Mouse (Mus musculus) limb, embryonic 14.5 days (tissue): Measurements from ENCODE around the gene 5730455P16Rik. TPM values are rescaled to one million over a fixed set of nuclear protein-coding genes. Genes with fewer than 3 reads are reported as not detected.

Source experiments
- ATAC-seq: fragments of 200-750 bp; cut with Nextera tagmentation; 2 replicates; pipeline ENCODE4 v1.8.0; 2017; ENCODE audit warnings: low read depth, moderate number of reproducible peaks, moderate TSS enrichment; ENCODE audit not compliant: low FRiP score
- DNase-seq: peaks from one replicate; pipeline ENCODE4 v3.0.0-alpha.2; 2015; ENCODE audit warnings: low spot score
- H3K27ac ChIP-seq: fragments of 300-500 bp; sonication (generic); replicated peaks from 2 replicates; pipeline ENCODE4 v1.5.1; 2014; ENCODE audit warnings: low read depth, mild to moderate bottlenecking, low read length, moderate library complexity, mixed read lengths
- H3K27me3 ChIP-seq: fragments of 300-500 bp; sonication (generic); 2 replicates; pipeline ENCODE4 v1.6.1; 2014; ENCODE audit warnings: low read length, mixed read lengths; ENCODE audit not compliant: control insufficient read depth, insufficient read depth
- H3K36me3 ChIP-seq: fragments of 300-500 bp; sonication (generic); 2 replicates; pipeline ENCODE4 v1.6.1; 2014; ENCODE audit warnings: mild to moderate bottlenecking, low read length, moderate library complexity, mixed read lengths; ENCODE audit not compliant: control insufficient read depth, insufficient read depth
- H3K4me1 ChIP-seq: fragments of 300-500 bp; sonication (generic); 2 replicates; pipeline ENCODE4 v1.6.1; 2014; ENCODE audit warnings: antibody characterized with exemption, low read length, mixed read lengths; ENCODE audit not compliant: control insufficient read depth, insufficient read depth
- H3K4me2 ChIP-seq: fragments of 300-500 bp; sonication (generic); replicated peaks from 2 replicates; pipeline ENCODE4 v1.6.1; 2014; ENCODE audit warnings: low read depth, mild to moderate bottlenecking, low read length, moderate library complexity; ENCODE audit not compliant: severe bottlenecking
- H3K4me3 ChIP-seq: fragments of 300-500 bp; sonication (generic); replicated peaks from 2 replicates; pipeline ENCODE4 v1.5.1; 2014; ENCODE audit warnings: low read length
- H3K9ac ChIP-seq: fragments of 300-500 bp; sonication (generic); 2 replicates; pipeline ENCODE4 v1.6.1; 2014; ENCODE audit warnings: mild to moderate bottlenecking, low read depth, low read length, moderate library complexity; ENCODE audit not compliant: severe bottlenecking
- H3K9me3 ChIP-seq: fragments of 300-500 bp; sonication (generic); 2 replicates; pipeline ENCODE4 v1.6.1; 2016; ENCODE audit warnings: low read length; ENCODE audit not compliant: control insufficient read depth
- POLR2A ChIP-seq: fragments of 200-500 bp; IDR thresholded peaks from 2 replicates; pipeline ENCODE4 v1.8.0; 2012; ENCODE audit warnings: inconsistent platforms, mild to moderate bottlenecking, moderate library complexity, borderline replicate concordance; ENCODE audit not compliant: insufficient read depth, insufficient read length; ENCODE audit errors: extremely low read depth
- WGBS: fragments of 180-500 bp; shearing (Covaris S2); extraction: QIAGEN DNeasy Blood & Tissue Kit; methylation state at CpG from one replicate; pipeline ENCODE4 v1.1.7; 2014; 5-methylcytosine and 5-hydroxymethylcytosine counted together
- polyA plus RNA-seq, 2 experiments: library from polyadenylated mRNA; depleted of rRNA in 1 of 2; stranded (reverse) in 1 of 2; unstranded in 1 of 2; fragments of >200 nt; fragmentation: Nextera tagmentation in 1 of 2; extraction: Ambion mirVana in 1 of 2; gene quantifications; 2 replicates each; pipeline versions ENCODE4 v1.2.1 to v1.2.3; 2012 to 2014

Gene 5730455P16Rik
- polyA plus RNA-seq, 2 experiments, result 12.7 to 21.7 TPM

DNA sequence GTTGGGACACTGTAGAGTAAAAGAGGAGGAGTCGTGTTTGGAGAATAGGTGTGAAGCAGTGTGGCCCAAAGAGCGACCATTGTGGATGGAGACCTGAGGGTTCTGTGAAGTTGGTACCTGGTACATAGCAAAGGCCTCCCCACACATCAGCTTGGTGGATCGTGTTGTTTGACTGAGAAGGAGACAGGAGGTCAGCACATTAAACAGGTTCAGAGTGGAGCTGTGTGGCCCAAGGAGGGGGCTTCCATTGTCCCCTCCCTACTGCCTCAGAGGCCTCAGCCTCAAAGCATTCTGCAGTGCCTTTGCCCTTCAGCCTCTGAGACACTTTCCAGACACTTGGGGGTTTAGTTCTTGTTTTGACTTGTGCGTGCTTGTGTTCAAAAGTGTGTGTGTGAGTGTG lies 63.9 kb downstream of the 5730455P16Rik start:
- no peak overlapping the region for H3K4me2 ChIP-seq
- no peak overlapping the region for H3K9ac ChIP-seq
- DNase-seq, result no peak
- ATAC-seq, result no peak
- no peaks in the 10 kb centered on the region for H3K36me3 ChIP-seq
- H3K4me1 ChIP-seq, result no peaks in the 10 kb centered on the region
- H3K9me3 ChIP-seq, result no peaks in the 10 kb centered on the region
- TF ChIP-seq POLR2A, result no peak
- 65% methylated on average over 4 of the region's 4 CpGs for WGBS
- H3K27ac ChIP-seq, result no peak overlapping the region
- no peaks in the 10 kb centered on the region for H3K27me3 ChIP-seq
- H3K4me3 ChIP-seq, result no peak overlapping the region

DNA sequence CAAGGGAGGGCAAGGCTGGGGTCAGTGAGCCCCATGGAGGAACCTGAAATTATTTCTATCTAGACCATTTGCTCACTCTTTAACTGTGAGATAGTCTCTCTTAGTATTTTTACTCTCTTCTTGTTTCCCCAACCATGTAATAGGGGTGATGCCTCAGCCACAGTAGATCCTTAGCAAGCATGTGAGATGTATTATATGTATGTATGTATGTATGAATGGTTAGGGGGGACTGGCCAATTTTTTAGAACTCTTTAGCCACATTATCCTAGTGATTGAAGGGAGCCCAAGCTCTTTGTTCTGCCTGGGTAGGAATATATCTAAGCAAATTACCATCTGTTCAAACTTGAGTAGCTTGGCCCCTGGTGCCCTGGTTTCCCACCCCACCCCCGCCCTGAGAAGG lies 64.4 kb downstream of the 5730455P16Rik start:
- H3K4me3 ChIP-seq, result no peak overlapping the region
- H3K9me3 ChIP-seq, result no peaks in the 10 kb centered on the region
- H3K27me3 ChIP-seq, result no peaks in the 10 kb centered on the region
- H3K4me2 ChIP-seq, result no peak overlapping the region
- ATAC-seq (no peak), DNase-seq (no peak)
- H3K4me1 ChIP-seq, result no peaks in the 10 kb centered on the region
- no peak overlapping the region for H3K27ac ChIP-seq
- no peaks in the 10 kb centered on the region for H3K36me3 ChIP-seq
- no peak for TF ChIP-seq POLR2A
- 72% methylated on average over 1 of the region's 1 CpGs for WGBS
- H3K9ac ChIP-seq, result no peak overlapping the region

GRCm38 (mm10) chr11:80312565-80312964 lies 65.3 kb downstream of the 5730455P16Rik start:
- no peak for TF ChIP-seq POLR2A
- Histone ChIP-seq H3K27ac (no peak overlapping the region), H3K4me1 (no peaks in the 10 kb centered on the region), H3K4me3 (no peak overlapping the region), H3K9ac (no peak overlapping the region), H3K9me3 (no peaks in the 10 kb centered on the region), H3K4me2 (no peak overlapping the region), H3K36me3 (no peaks in the 10 kb centered on the region), H3K27me3 (no peaks in the 10 kb centered on the region)
- ATAC-seq (no peak), DNase-seq (peak; percentile 29)
- WGBS, result 0% methylated on average over 6 of the region's 6 CpGs

GRCm38 (mm10) chr11:80312049-80312448 lies 65.8 kb downstream of the 5730455P16Rik start:
- Histone ChIP-seq H3K27me3 (no peaks in the 10 kb centered on the region), H3K9me3 (no peaks in the 10 kb centered on the region), H3K4me2 (no peak overlapping the region), H3K27ac (no peak overlapping the region), H3K4me3 (no peak overlapping the region), H3K36me3 (no peaks in the 10 kb centered on the region), H3K9ac (no peak overlapping the region), H3K4me1 (no peaks in the 10 kb centered on the region)
- TF ChIP-seq POLR2A, result no peak
- DNase-seq (no peak), ATAC-seq (no peak)
- 41% methylated on average over 2 of the region's 2 CpGs for WGBS

- DNase-seq, result no peak
Observed at GRCm38 (mm10) chr11:80311271-80311670, 66.6 kb downstream of the 5730455P16Rik start.

More at GRCm38 (mm10) chr11:80311271-80311670, 66.6 kb downstream of the 5730455P16Rik start:
- no peak for TF ChIP-seq POLR2A
- H3K36me3 ChIP-seq, result no peaks in the 10 kb centered on the region
- no peak overlapping the region for H3K4me3 ChIP-seq
- H3K4me2 ChIP-seq, result no peak overlapping the region
- WGBS, result 74% methylated on average over 4 of the region's 4 CpGs
- no peaks in the 10 kb centered on the region for H3K9me3 ChIP-seq
- no peak for ATAC-seq
- no peaks in the 10 kb centered on the region for H3K27me3 ChIP-seq
- no peak overlapping the region for H3K27ac ChIP-seq
- H3K4me1 ChIP-seq, result no peaks in the 10 kb centered on the region
- H3K9ac ChIP-seq, result no peak overlapping the region

Other genes starting within 250 kb of the 5730455P16Rik start
- 17.2 and 19.2 TPM in 2 replicates for gene Tefm, start 235.9 kb downstream of the 5730455P16Rik start, polyA plus RNA-seq (2012; rRNA removed)
- gene Tefm, start 235.9 kb downstream of the 5730455P16Rik start, polyA plus RNA-seq (2014; fragmentation: Nextera tagmentation; extraction: Ambion mirVana), result 23.8 and 24.3 TPM in 2 replicates
- 1.2 and 2.8 TPM in 2 replicates for gene Adap2, start 223.9 kb downstream of the 5730455P16Rik start, polyA plus RNA-seq (2012; rRNA removed)
- 1.5 and 2.4 TPM in 2 replicates for gene Adap2, start 223.9 kb downstream of the 5730455P16Rik start, polyA plus RNA-seq (2014; fragmentation: Nextera tagmentation; extraction: Ambion mirVana)
- gene Rnf135, start 194.2 kb downstream of the 5730455P16Rik start, polyA plus RNA-seq (2012; rRNA removed), result 6.0 and 7.2 TPM in 2 replicates
- gene Rnf135, start 194.2 kb downstream of the 5730455P16Rik start, polyA plus RNA-seq (2014; fragmentation: Nextera tagmentation; extraction: Ambion mirVana), result 6.0 and 7.2 TPM in 2 replicates
- 40.3 and 41.5 TPM in 2 replicates for gene Rhot1, start 169.0 kb downstream of the 5730455P16Rik start, polyA plus RNA-seq (2012; rRNA removed)
- 55.8 and 61.3 TPM in 2 replicates for gene Rhot1, start 169.0 kb downstream of the 5730455P16Rik start, polyA plus RNA-seq (2014; fragmentation: Nextera tagmentation; extraction: Ambion mirVana)
- gene Rhbdl3, start 77.1 kb downstream of the 5730455P16Rik start, polyA plus RNA-seq (2012; rRNA removed), result 6.0 and 6.8 TPM in 2 replicates
- gene Rhbdl3, start 77.1 kb downstream of the 5730455P16Rik start, polyA plus RNA-seq (2014; fragmentation: Nextera tagmentation; extraction: Ambion mirVana), result 4.8 and 6.1 TPM in 2 replicates
- gene Zfp207, start 5.2 kb upstream of the 5730455P16Rik start, polyA plus RNA-seq (2012; rRNA removed), result 269 and 274 TPM in 2 replicates
- 237 and 252 TPM in 2 replicates for gene Zfp207, start 5.2 kb upstream of the 5730455P16Rik start, polyA plus RNA-seq (2014; fragmentation: Nextera tagmentation; extraction: Ambion mirVana)
- 86.9 and 87.4 TPM in 2 replicates for gene Psmd11, start 50.6 kb upstream of the 5730455P16Rik start, polyA plus RNA-seq (2012; rRNA removed)
- gene Psmd11, start 50.6 kb upstream of the 5730455P16Rik start, polyA plus RNA-seq (2014; fragmentation: Nextera tagmentation; extraction: Ambion mirVana), result 261 and 264 TPM in 2 replicates
- 12.3 and 12.6 TPM in 2 replicates for gene Cdk5r1, start 99.0 kb upstream of the 5730455P16Rik start, polyA plus RNA-seq (2012; rRNA removed)
- 2.8 and 3.0 TPM in 2 replicates for gene Cdk5r1, start 99.0 kb upstream of the 5730455P16Rik start, polyA plus RNA-seq (2014; fragmentation: Nextera tagmentation; extraction: Ambion mirVana)